In genomic region chr11:46169908-46170307, GRCm38 (mm10) we compare ENCODE assay signal across 18 mouse cellular contexts. TPM values are rescaled to one million over a fixed set of nuclear protein-coding genes. Genes with fewer than 3 reads are reported as not detected.
A peak's percentile ranks its signal among the peaks of the same experiment; 100 is the strongest.
DNase-seq lines count a peak whose midpoint lies in the region; ATAC-seq and TF ChIP-seq lines count a peak whose summit lies in the region.
"Had no signal": no experiment of that assay in that cellular context is flagged by ENCODE, and none has a peak within 500 bp of the region (broad histone marks: within the 10 kb centered on the region; RNA-seq: fewer than 3 reads in every experiment).

No protein-coding gene starts in this region.

- no peak overlapping the region for H3K4me3 ChIP-seq in heart, embryonic 13.5 days
- H3K4me3 ChIP-seq in left cerebral cortex, adult 2 months, result no peak overlapping the region
- H3K4me3 ChIP-seq in embryonic facial prominence, embryonic 10.5 days, result no peak overlapping the region
- H3K4me3 ChIP-seq: embryonic facial prominence, embryonic 15.5 days; forebrain, embryonic 12.5 days; lung, embryonic 15.5 days had no signal

- intact Hi-C loops in heart, postnatal 14 days (cut with DNase I), result no loop called here
- intact Hi-C loops in left cerebral cortex, adult 2 months (cut with DNase I), result no loop called here

- ATAC-seq in heart, embryonic 13.5 days (ENCODE audit: extremely low read depth, insufficient number of reproducible peaks, low FRiP score, low TSS enrichment), result no peak
- ATAC-seq: CD4-positive, CD25-positive, alpha-beta regulatory T cell, adult 4 months had no signal

- 0 out of 2 replicates have a peak overlapping the region, but pooled peaks have one; percentile 2 for H3K27ac ChIP-seq in heart, embryonic 13.5 days (replicated peaks)
- H3K27ac ChIP-seq in left cerebral cortex, adult 2 months, result no peak overlapping the region
- peak overlapping the region; percentile 54 for H3K27ac ChIP-seq in embryonic facial prominence, embryonic 10.5 days (replicated peaks)
- H3K27ac ChIP-seq: embryonic facial prominence, embryonic 15.5 days; forebrain, embryonic 12.5 days; lung, embryonic 15.5 days had no signal

- no peaks in the 10 kb centered on the region for H3K36me3 ChIP-seq in heart, embryonic 13.5 days
- no peaks in the 10 kb centered on the region for H3K36me3 ChIP-seq in embryonic facial prominence, embryonic 10.5 days (replicated peaks)
- H3K36me3 ChIP-seq: embryonic facial prominence, embryonic 15.5 days; forebrain, embryonic 12.5 days; lung, embryonic 15.5 days had no signal

- H3K4me1 ChIP-seq in heart, embryonic 13.5 days, result peaks cover 16% of the 10 kb centered on the region
- peaks cover 14% of the 10 kb centered on the region for H3K4me1 ChIP-seq in embryonic facial prominence, embryonic 10.5 days

- no peak for TF ChIP-seq CTCF in left cerebral cortex, adult 2 months (IDR thresholded peaks at IDR 0.05)

- no peaks in the 10 kb centered on the region for H3K9me3 ChIP-seq in heart, embryonic 13.5 days
- H3K9me3 ChIP-seq in embryonic facial prominence, embryonic 10.5 days, result no peaks in the 10 kb centered on the region
- H3K9me3 ChIP-seq: embryonic facial prominence, embryonic 15.5 days; forebrain, embryonic 12.5 days; lung, embryonic 15.5 days had no signal

- no peak for DNase-seq in heart, postnatal 14 days
- DNase-seq in left cerebral cortex, adult 9 months (ENCODE audit: low spot score in 2 of 2), result peak; percentile 42 to 56
- no peak for DNase-seq in left cerebral cortex, adult 2 months (ENCODE audit: extremely low spot score in 1 of 2, low spot score in 2 of 2)
- DNase-seq in embryonic facial prominence, embryonic 10.5 days (ENCODE audit: low spot score), result no peak
- DNase-seq in retina, embryonic 14.5 days (ENCODE audit: low spot score), result peak; percentile 6
- no peak for DNase-seq in kidney, adult 8-10 months
- DNase-seq: adrenal gland, postnatal 10 days; heart, postnatal 4 days; kidney, adult 11 months; kidney, postnatal 14 days had no signal

- H3K9ac ChIP-seq in heart, embryonic 13.5 days, result no peak overlapping the region
- H3K9ac ChIP-seq: embryonic facial prominence, embryonic 15.5 days; forebrain, embryonic 12.5 days; lung, embryonic 15.5 days had no signal

- H3K27me3 ChIP-seq in heart, embryonic 13.5 days (replicated peaks), result no peaks in the 10 kb centered on the region
- peaks cover 34% of the 10 kb centered on the region for H3K27me3 ChIP-seq in embryonic facial prominence, embryonic 10.5 days (replicated peaks; ENCODE audit: low read depth, poor library complexity, severe bottlenecking)

- 59% methylated on average over 3 of the region's 3 CpGs for WGBS in heart, embryonic 13.5 days
- 31% methylated on average over 3 of the region's 3 CpGs for WGBS in embryonic facial prominence, embryonic 10.5 days

- no peak overlapping the region for H3K4me2 ChIP-seq in heart, embryonic 13.5 days
- H3K4me2 ChIP-seq: embryonic facial prominence, embryonic 15.5 days; forebrain, embryonic 12.5 days; lung, embryonic 15.5 days had no signal

RNA-seq across cellular contexts. Expression of gene Nipal4, which starts 3.6 kb away (rescaled TPM):
- 13.0 TPM in 2 replicates for polyA plus RNA-seq in heart, embryonic 13.5 days (2015; fragmentation: Nextera tagmentation; extraction: Ambion mirVana)
- under 1 TPM; 0.07 to 0.24 TPM for total RNA-seq in heart, postnatal 14 days (2021)
- 1 to 10 TPM; 1.2 to 1.4 TPM for total RNA-seq in left cerebral cortex, adult 2 months (2021)
- 0.29 and 0.71 TPM in 2 replicates for polyA plus RNA-seq in embryonic facial prominence, embryonic 10.5 days (2016; fragmentation: Nextera tagmentation; extraction: Ambion mirVana)
- total RNA-seq: liver, adult 2 months; megakaryocyte progenitor cell, adult 5-6 weeks; MEL had no signal
- polyA plus RNA-seq: liver, adult 2 months had no signal

Comparison
In these comparisons a context has a peak if more than half of its experiments do, and no peak if none do; other contexts are left out.
1. DNase-seq: peak in left cerebral cortex, adult 9 months (2 of 2) and retina, embryonic 14.5 days (single experiment); none in heart, postnatal 14 days (0 of 2), left cerebral cortex, adult 2 months (0 of 2), embryonic facial prominence, embryonic 10.5 days (single experiment) and kidney, adult 8-10 months (0 of 2).